Mouse (Mus musculus): ENCODE measurements around the gene Mogs.
A peak's percentile ranks its signal among the peaks of the same experiment; 100 is the strongest.

The Mogs gene

GRCm38 (mm10) chr6:83115011-83115671, at the start of gene Mogs:
Gene Mogs (plus strand): TSS chr6:83115496.
- DNase-seq = peak; percentile 96 to 97

DNA sequence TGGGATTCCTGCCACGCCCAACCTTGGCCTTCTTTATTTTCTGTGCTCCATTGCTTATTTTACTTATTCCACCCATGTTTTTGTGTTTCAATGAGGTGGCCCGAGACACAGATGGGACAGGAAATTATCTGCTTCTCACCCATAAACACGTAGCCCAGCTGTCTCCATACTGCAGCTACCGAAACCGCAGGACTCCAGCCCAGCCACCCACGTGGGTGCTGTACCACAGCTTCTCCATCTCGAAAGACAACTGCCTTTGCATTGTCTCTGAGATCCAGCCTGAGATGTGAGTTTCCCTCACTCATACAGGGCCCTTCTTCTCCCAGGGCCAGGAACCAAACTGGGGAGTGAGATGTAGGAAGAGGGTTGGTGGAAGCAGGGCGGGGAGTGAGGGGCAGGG, 49.3 kb upstream of the Mogs start:
- DNase-seq = no peak

DNA sequence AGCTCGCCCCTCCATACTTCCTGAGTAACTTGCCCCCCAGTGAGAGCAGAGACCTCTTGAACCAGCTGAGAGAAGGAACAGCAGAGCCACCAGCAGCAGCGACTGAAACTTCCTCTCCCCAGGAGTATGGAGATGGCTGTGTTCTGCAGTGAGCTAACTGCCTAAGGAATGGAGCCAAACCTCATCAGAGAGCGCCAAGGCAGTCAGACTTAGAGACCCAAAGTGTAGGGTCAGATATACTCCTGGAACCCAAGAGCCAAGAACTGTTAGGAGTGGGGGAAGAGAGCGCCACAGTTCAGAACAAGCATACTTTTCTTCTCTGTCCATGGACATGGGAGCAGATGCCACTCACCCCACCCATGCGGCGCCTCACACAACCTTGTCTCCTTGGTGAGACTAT, 48.9 kb upstream of the Mogs start:
- no peak for DNase-seq

DNA sequence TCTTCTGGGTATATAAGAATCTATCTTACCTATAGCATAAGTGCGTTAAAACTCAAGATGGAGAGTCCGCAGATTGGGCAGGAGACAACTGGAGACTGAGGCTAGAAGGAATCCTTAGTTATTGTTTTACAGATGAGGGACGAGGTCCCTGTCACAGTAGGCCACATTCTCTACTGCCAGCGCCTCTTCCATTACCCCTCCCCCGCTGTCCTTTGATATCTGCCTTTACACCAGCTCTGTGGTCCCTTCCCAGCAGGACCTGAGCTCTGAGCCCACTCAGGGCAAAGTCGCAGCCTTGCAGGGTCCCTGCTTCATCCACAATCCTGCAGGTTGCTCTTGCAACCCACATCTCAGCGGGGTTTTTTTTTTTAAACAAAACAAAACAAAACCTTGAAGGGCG, 47.1 kb upstream of the Mogs start:
- DNase-seq = no peak

- DNase-seq = peak in 1 of 2 experiments; percentile 43
These were observed 46.4 kb upstream of the Mogs start for GRCm38 (mm10) chr6:83068706-83069487.

GRCm38 (mm10) chr6:83069488-83070246, 45.6 kb upstream of the Mogs start:
- peak; percentile 36 to 55 for DNase-seq

DNA sequence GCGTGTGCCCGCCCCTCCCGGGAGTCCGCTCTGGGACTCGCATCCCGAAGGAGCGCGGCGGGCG, 45.2 kb upstream of the Mogs start, which contains the start of gene Tlx2:
Gene Tlx2, minus strand, starts transcription at position 47 of the 64 bp plus-strand sequence.
- DNase-seq = no peak

DNA sequence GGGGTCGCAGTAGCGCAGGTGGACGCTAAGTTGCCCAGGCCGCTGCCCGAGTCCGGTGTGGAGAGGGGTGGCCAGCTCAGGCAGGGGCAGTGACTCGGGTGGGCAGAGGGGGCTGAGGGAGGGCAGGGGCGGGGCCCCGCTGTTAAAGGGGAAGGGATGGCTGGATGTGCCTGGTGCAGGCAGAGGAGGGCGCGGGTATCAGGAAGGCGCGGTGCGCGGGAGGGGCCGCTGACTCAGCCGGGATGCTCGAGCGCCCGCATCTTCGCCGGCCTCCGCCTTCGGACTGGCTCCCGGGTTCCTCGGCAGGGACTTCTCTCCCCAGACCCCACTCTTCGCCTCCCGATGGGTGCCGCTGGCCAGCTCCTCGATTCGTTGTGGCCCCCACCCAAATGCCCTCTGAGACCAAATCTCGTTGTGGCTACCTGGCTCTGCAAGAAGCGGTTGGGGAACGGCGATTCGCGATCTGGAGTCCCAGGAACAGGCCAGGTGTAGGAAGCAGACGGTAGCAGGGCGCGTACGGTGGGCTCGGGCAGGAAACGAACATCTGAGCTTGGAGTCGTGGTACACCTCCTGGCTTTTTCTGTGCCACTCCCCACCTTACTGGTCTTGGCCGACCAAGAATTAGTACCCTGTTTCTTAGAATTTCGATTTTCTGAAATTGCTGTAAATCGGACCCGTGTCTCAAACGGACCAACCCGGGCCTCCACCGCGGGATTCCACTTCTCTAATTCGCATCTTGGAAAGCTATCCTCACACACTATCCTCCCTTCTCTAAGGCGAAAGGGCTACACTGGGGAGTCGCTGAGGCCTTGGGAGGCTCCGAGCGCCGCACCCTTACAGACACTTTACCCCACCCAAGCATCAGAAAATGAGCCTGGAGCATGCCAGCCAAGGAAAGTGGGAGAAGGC, 44.7 kb upstream of the Mogs start:
- DNase-seq = peak; percentile 45 to 74

DNA sequence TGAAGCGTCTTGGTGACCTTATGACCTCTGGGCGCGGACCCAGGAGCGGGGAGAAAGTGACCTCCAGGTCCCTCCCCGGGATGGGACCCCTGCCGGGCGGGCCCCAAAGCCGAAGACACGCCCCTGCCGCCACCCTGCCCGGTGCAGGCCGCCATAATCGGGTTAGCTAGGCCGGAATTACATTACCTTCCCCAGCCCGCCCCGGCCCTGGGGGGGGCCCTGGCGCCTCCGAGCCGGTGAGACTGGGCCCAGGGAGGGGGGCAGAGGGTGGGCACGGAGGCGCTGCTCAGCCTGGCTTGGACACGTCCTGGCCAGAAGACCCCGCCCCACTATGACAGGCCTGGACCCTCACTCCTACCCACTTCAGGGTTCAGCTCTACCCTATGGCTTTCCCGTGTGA, 44.1 kb upstream of the Mogs start:
- DNase-seq = peak in 1 of 2 experiments; percentile 49

- no peak for DNase-seq
These were observed 40.3 kb upstream of the Mogs start for GRCm38 (mm10) chr6:83074979-83075378.

DNA sequence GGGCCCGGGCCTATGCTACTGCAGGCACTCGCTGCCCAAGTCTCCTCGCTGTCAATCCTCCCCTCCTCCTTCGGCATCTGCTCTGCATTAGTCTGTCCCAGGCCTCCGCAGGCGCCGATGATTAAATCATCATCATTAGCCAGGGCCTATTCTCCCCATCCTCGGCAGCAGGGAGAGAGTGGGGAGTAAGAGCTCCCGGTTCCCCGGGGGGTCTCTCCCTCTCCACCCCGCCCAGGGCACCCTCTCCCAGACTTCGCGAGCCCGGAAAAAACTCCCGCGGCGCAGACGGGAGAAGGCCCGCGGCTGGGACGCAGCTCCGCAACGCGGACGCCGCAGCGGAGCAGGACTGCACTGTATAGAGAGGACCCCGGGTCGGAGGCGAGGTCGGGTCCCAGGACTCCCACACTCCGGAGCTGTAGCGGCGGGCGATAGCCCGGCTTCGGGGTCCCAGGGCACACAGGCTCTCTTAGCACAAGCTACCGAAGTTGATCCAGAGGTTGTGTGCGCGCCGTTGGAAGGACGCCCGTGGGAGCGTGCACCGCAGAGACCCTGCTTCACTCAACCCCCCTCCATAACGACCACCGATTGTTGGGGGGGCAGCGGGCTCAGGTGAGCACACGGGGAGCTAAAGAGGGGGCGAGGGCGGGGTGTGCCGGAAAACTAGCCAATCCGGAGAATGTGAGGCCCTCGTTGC, 37.5 kb upstream of the Mogs start, which contains the start of gene Pcgf1:
Gene Pcgf1, plus strand, starts transcription at position 240 of the 694 bp plus-strand sequence.
- DNase-seq = peak in 1 of 2 experiments; percentile 68

DNA sequence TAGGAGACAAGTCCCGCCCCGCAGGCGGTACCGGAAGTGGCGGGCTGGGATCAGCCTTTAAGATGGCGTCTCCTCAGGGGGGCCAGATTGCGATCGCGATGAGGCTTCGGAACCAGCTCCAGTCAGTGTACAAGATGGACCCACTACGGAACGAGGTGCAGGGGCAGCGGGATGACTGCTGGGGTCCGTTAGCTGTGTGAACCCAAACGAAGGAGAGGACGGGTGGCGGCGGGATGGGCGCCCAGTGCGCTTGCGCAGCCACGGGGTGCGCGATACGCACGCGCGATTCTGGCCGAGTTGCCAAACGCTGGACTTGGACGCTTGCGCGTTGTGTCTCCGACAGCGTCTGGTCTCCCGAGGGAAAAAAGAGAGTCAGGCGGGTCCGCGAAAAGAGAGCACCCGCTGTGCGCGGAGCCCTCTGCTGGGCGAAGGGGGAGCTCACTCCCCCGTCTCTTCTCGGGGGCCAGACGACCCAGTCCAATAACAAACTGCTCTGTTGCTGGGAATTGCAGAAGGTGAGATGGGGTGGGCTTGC, 36.9 kb upstream of the Mogs start:
- DNase-seq = peak; percentile 100

GRCm38 (mm10) chr6:83080210-83080609, 35.1 kb upstream of the Mogs start:
- no peak for DNase-seq

DNA sequence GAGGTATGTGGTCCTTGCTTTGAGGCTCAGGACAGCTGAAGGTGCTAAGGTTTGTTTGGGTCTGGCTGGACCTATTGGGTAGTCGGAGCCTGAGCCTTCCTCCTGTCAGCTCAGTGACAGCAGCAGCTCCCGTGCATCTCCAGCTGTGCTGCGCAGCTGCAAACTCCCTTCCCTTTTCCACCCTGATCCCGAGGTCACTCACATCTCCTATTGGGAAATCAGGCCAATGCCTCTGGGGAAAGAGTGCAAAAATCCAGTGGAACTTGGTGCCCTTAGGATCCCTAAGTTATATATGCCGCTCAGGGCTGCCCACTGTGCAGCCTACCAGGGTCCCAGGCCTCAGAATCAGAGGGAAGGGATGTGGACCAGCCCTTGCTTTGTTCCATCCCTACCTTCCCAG, 31.8 kb upstream of the Mogs start:
- no peak for DNase-seq

DNA sequence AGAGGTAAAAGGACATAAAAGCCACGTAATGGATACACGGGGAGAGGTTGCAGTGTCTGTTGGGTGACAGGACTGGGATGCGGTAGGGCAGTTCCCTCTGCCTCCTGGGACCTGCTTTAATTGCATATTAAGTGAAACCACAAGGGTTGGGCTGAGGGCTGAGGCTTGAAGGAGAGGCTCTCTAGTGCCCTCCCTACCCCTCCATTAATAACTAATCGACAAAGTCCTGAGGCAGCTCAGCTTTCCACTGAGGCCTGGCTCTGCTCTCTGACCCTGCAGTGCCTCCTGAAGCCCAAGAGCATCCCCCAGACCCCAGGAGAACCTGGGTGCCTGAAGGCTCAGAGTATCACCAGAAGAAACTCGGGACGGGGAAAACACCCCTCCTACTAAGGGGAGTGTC, 30.8 kb upstream of the Mogs start:
- no peak for DNase-seq

GRCm38 (mm10) chr6:83086121-83087035, 28.9 kb upstream of the Mogs start, which contains the start of gene Lbx2:
Gene Lbx2 (plus strand): TSS chr6:83086367.
- DNase-seq = no peak

DNA sequence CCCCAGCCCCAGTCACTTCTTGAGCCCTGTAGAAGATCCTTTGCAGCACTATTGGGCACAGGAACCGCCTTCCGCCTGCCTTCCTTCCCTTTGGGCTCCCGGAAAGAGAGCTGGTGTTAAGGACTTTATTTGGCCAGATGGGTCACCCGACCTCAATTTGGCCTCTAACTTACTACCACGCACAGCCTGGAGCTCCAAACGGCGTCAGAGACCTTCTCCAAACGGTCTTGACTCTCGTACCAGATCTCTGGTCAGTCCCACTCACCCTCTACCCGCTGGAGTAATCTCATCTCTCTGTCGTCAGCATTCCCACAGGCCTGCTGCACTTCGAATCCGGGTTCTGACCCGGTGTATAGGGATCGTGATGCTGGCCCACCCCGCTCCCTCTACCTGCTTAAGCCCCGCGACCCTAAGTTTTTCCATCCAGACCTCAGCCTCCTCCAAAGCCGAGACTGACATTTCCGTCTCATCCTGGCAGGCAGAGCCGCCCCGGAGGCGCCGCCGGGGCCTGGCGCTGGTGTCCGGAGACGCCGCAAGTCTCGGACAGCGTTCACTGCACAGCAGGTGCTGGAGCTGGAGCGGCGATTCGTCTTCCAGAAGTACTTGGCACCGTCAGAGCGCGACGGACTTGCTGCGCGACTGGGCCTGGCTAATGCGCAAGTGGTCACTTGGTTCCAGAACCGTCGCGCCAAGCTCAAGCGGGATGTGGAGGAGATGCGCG, 27.9 kb upstream of the Mogs start:
- peak; percentile 59 to 67 for DNase-seq

DNA sequence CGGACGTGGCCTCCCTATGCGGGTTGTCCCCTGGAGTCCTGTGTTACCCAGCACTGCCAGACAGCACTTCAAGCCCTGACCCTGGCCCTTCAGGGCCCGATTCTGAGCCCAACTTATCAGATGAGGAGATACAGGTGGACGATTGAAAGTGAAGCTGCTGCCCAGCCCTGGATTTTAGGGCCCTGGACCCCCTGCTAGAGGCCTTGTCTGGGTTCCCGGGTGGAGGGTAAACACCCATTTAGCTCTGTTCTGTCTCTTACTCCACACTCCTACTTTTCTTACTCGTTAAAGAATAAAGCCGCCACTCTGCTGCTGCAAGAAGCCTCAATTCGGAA, 27.4 kb upstream of the Mogs start:
- DNase-seq = no peak

DNA sequence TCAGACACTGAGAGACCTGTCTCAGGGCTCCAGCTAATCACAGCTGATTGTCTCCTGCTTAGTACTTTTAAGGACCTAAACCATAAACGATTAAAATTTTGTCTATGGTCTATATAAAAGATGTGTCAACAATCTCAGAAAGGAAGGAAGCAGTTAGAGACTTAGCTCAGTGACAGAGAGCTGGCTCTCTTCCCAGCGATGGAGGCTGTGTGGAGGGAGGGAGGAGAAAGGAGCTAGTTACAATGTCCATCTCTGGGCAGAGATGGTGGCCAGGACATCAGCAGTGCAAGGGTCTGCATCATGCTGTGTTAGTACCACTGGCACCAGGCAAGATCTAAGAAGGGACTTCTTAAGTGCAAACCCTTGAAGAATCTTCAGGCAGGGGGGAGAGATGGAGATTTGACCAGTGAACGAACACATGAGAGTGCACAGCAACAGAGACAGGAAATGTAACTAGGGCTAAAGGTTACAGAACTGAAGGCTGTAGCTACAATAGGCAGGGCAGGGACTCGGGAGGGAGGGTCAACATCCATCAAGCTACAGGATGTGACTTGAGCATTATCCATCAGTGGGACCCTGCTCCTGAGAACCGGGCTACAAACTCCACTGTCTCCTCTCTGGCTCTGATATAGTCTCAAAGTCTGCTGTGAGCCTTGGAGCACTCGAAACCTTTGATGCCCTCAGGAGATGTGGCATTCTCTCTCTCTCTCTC, 22.7 kb upstream of the Mogs start:
- no peak for DNase-seq

DNA sequence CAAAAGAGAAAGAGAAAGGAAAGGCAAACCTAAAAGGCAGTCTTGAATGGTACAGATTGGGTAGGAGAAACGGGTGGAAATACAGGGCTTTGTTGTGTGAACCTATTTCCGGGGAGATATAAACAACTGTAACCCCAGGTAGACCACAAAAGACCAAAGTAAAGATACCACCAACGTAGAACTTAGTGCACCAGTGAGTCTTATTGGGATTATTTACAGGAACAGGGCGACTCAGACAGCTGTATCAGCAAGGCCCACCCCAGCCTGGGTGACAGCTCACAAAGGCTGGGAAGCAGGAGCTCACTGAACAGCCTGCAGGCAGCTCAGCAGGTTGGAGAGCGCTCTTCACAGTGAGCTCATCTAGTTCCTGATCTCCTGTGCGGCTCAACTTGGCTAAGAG, 19.3 kb upstream of the Mogs start:
- DNase-seq = no peak
